Mouse (Mus musculus) heart, postnatal 10 days (tissue): ENCODE measurements around the gene Pon1. TPM values are rescaled to one million over a fixed set of nuclear protein-coding genes. Genes with fewer than 3 reads are reported as not detected.

Experiments
- DNase-seq, 2 experiments: peaks; one replicate each; pipeline ENCODE4 v3.0.0; 2021
- intact Hi-C: fragments of 180-260 bp; cut with DNase I; formaldehyde crosslinking; loops from one replicate; pipeline ENCODE4 v1.15.1; 2025
- total RNA-seq, 2 experiments: library from RNA; stranded (reverse); gene quantifications; 2 replicates each; pipeline ENCODE4 v1.2.3; 2021

Pon1 gene
- total RNA-seq, 2 experiments from 2014 or later, result 0.32 TPM; not detected in 1

- intact Hi-C loops, result no loop called here
- no peak for DNase-seq
These were observed 14.6 kb downstream of the Pon1 start for GRCm38 (mm10) chr6:5179189-5179588.

- intact Hi-C loops, result no loop called here
- DNase-seq, result no peak
These were observed 15.5 kb downstream of the Pon1 start for GRCm38 (mm10) chr6:5177967-5178891.

DNA sequence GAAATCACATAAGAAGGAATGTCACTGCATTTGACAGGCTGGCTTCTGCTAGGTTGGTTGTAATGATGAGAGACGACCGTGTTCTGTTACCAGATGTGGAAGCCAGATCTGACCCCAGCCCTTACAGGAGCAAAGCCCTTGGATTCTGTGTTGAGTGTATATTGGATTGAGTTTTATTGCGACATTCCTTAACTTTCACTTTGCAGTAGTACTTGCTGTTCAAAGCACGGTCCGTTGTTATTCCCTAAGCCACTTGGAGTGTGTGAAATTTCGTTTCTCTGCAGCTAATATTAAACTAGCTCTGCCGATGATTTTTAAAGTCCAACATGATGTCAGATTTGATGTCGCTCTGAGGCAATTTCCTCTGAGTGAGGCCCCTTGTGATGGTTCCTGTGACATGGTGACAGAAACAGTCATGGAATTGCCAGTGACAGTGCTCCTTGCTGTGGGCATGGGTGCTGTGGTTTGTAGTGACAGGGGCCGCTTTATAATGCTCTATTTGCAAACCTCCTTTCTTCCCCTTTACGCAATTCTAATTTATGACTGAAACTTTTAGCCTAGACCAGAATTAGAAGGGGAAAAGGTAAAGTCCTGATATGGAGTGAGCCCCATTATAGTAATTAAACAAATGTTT, 19.4 kb downstream of the Pon1 start:
- no peak for DNase-seq
- intact Hi-C loops, result no loop called here

DNA sequence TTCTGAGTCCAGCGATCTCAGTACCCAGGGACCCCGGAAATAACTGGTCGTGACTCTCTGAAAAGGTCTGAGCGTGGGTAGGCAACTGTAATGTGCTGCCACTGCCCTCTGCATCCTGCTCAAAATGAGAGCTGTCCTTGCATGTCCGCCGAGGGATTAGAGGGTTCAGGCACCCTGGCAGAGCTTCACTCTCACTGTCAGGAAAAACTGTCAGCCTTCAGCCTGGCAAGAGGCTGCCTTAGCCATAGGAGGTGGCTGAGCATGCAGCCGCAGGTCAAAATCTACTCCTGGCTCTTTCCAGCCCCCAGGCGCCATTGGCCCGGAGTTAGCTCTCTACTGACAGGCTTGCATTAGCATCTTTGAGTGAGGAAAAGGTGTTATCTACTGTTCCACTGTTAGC, 21.2 kb downstream of the Pon1 start:
- DNase-seq, result no peak
- intact Hi-C loops, result no loop called here

GRCm38 (mm10) chr6:5171418-5171817, 22.3 kb downstream of the Pon1 start:
- intact Hi-C loops, result no loop called here
- DNase-seq, result no peak

DNA sequence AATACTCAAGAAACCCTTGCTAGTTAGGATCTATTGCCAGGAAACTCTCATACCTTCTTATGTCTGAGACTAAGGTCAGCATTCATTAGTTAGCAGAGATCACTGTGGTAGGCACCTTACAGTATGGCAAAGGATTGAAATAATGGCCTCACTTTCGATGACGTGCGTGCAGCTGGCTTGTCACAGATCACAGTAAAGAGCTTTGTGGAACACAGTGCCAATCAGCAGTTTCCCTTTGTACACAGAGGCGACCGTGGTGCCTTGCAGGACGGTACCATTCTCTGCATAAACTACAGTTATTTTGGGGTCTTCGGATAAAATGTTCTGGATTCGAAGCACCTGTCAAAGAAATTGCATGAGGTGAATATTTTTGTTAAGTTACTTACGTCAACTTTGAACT, 25.6 kb downstream of the Pon1 start:
- intact Hi-C loops, result no loop called here
- DNase-seq, result no peak

- intact Hi-C loops, result no loop called here
These were observed 26.6 kb downstream of the Pon1 start for GRCm38 (mm10) chr6:5167051-5167677.

DNA sequence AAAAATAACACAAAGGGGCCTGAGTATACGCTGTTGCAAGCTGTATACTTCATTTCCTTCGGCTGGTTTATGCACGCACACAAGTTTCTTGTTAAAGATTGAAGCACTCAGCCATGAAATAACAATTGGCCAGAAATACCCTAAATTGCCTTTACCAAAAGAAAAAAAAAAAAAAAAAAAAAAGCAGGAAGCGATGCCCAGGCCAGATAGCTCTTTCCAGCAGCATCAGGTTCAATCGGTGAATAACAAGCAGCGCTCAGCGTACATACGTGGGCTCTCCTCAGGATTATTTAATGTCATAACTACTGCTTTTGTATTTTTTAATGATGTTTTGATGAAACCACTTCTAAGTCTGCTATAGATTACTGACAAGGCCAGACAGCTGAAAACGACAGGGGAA, 28.9 kb downstream of the Pon1 start:
- intact Hi-C loops, result no loop called here
- DNase-seq, result no peak

More at GRCm38 (mm10) chr6:5167051-5167677, 26.6 kb downstream of the Pon1 start:
- DNase-seq, result peak; percentile 33 to 44

DNA sequence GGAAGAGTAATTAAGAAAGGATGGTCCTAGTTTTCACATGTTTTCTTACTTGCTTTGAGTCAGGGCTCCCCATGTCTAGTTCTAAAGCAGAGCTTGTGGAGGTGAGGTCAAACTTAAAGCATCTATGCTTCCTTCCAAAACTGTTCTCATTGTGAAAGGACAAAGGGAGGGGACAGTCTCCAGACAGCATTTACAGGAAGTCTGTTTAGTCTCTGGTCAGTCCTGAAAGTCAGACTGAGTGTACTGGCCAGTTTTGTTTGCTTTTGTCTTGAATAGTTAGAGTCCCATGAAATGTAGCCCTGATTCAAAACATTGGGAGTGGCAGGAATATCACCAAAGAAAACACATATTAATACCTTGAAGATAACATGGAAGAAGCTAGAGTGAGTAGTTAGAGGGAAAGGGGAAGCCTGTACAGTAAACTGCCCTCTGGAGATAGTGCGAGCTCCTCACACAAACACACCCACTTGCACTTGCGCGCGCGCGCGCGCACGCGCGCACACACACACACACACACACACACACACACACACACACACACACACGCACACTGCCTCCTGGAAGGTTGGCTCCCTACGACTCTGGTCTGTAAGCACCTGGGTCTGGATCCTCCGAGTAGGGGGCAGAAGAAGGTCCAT, 30.1 kb downstream of the Pon1 start:
- DNase-seq, result no peak
- intact Hi-C loops, result no loop called here

DNA sequence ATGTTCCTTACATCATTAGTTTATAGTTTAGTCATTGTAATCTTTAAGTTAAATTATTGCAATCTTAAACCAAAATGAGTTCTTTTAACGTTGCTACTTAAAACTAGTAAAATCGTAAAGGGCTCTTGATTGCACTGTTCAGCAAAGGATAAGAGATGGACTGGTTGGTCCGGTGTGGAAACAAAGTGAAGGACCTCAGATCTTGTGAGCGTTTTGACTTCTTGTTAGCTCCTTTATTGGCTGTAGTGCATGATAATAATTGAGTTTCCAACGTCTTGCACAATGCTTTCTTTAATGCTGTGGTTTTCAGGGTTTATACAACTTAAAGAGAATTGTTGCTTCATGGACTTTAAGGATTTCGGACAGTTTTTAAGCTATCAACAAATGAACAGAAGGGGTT, 31.7 kb downstream of the Pon1 start:
- no peak for DNase-seq
- intact Hi-C loops, result no loop called here

DNA sequence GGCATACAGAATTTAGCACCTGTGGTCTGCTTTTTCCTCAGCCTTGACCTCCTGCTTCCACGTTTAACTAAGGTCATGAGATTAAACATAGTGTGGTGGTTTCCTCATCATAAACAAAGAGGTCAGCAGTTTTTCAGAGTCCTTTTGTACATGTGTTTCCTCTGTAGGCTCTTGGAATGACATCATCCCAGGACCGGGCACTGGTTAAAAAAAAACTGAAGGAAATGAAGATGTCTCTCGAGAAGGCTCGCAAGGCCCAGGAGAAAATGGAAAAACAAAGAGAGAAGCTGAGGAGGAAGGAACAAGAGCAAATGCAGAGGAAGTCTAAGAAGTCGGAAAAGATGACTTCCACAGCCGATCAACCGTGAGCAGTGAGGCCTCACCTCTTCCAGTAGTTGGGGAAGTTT, 34.4 kb downstream of the Pon1 start:
- intact Hi-C loops, result no loop called here
- DNase-seq, result peak in 1 of 2 experiments; percentile 23

GRCm38 (mm10) chr6:5156541-5157425, 37.0 kb downstream of the Pon1 start:
- DNase-seq, result no peak
- intact Hi-C loops, result no loop called here

GRCm38 (mm10) chr6:5155313-5155927, 38.3 kb downstream of the Pon1 start:
- intact Hi-C loops, result no loop called here
- no peak for DNase-seq

DNA sequence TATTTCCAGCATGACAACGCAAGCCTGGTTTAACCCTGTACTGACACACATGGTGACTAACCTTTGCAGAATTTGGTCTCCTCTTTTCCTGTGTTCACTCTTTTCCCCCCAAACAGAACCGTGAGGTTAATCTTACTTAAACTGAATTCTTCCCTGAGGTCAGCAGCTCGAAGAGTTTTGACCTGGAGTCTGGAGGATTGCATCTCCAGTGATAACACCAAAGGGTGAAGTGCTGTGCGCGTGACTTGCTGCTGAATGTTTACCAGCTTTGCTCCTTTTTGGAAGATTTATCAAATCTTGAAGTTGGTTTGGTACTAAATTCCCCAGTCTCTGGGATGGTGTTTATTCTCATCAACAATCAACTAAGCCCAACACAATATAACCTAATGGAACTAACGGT, 39.0 kb downstream of the Pon1 start:
- intact Hi-C loops, result no loop called here
- no peak for DNase-seq

DNA sequence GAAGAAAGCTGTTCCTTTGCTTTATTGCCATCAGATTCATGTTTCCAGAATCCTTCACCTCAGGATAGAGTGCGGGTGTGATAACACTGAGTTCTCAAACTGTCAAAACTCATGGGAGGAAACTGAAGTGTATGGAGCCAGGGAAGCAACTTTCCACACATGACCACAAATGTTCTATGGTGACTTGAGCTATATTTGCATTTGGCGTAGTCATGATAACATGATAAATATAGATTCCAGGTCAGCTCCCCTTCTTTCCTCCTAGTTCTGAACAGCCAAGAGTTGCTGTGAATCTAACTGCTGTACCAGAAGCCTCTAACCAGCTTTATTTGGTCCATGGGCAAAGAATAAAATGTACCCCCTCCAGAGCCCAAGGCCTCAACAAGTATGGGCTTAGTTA, 41.6 kb downstream of the Pon1 start:
- no peak for DNase-seq
- intact Hi-C loops, result no loop called here

- intact Hi-C loops, result no loop called here
These were observed 42.6 kb downstream of the Pon1 start for GRCm38 (mm10) chr6:5151171-5151570.

GRCm38 (mm10) chr6:5149941-5150340, 43.8 kb downstream of the Pon1 start:
- intact Hi-C loops, result no loop called here
- peak; percentile 24 to 28 for DNase-seq

More at GRCm38 (mm10) chr6:5151171-5151570, 42.6 kb downstream of the Pon1 start:
- DNase-seq, result peak; percentile 43 to 54

DNA sequence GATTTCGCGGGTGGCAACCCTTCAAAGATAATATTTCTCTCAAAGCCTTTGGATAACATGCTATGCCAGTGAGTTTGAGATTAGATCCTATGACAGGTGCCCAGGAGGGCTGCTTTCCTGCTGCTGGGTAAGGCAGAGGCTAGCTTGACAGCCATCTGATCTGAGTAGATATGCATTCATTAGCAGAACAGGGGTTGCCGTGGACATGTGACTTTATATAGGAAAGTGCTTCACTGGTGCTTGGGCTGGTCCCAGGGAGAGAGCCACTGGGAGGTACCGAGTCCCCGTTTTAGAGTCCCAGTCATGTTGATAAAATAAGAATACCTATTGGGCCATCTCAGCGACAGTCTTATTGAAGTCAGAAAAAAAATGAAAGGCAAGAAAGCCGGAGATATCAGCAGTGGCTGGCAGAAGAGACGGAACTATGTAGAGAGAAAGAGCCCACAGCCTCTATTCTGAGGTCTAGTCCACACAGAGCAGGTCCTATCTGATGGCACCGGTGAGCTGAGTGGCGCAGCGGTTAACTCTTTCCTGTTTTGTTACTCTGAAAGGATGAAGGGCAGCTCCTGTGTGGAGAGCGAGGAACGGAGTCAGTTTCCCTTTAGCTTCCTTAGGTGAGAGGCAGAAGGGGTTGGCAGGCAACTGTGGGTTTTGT, 46.1 kb downstream of the Pon1 start:
- DNase-seq, result no peak
- intact Hi-C loops, result no loop called here

DNA sequence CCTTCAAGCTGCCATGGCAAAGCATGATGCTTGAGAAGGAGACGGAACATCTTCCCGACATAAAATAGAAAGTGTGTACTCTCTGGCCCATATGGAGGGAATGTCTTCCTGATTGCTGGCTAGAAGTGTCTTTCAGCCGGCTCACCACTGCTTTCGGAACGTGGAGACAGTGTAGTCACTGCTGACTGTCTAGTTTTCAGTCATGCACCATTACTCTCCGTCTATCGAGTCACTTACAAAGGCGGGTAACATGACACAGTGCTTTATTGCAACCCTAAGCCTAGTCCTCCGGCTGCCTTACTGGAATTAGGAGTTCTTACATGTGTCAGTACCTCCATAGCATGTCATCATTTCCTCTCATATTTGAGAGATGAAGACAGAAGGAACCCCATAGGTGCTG, 54.1 kb downstream of the Pon1 start:
- intact Hi-C loops, result no loop called here

More for the DNA sequence above, 54.1 kb downstream of the Pon1 start:
- DNase-seq, result no peak
